Mouse (Mus musculus): ENCODE data around the gene N4bp1.

GRCm38 (mm10) chr8:86840120-86840693 is 44.9 kb downstream of the N4bp1 start:
- TF ChIP-seq CTCF (IDR thresholded peaks at IDR 0.05; ENCODE audit: control insufficient read depth, insufficient read depth, low read length) = no peak
- no peak for TF ChIP-seq POLR2A (IDR thresholded peaks at IDR 0.05; ENCODE audit: borderline replicate concordance, control insufficient read depth, low read depth, low read length)
